Mouse (Mus musculus) forebrain, embryonic 15.5 days (tissue): ENCODE measurements around the gene Mrpl10. TPM values are rescaled to one million over a fixed set of nuclear protein-coding genes. Genes with fewer than 3 reads are reported as not detected.

Experiments
- ATAC-seq: fragments of 200-750 bp; cut with Nextera tagmentation; replicated peaks from 2 replicates; pipeline ENCODE4 v1.8.0; 2017; ENCODE audit warnings: mild to moderate bottlenecking, moderate TSS enrichment, moderate library complexity
- H3K27ac ChIP-seq: fragments of 300-500 bp; sonication (generic); replicated peaks from 2 replicates; pipeline ENCODE4 v1.5.1; 2015; ENCODE audit warnings: mild to moderate bottlenecking, inconsistent platforms
- H3K27me3 ChIP-seq: fragments of 300-500 bp; sonication (generic); 2 replicates; pipeline ENCODE4 v1.6.1; 2015; ENCODE audit warnings: inconsistent platforms
- H3K36me3 ChIP-seq: fragments of 300-500 bp; sonication (generic); 2 replicates; pipeline ENCODE4 v1.6.1; 2015; ENCODE audit warnings: mild to moderate bottlenecking, inconsistent platforms
- H3K4me1 ChIP-seq: fragments of 300-500 bp; sonication (generic); 2 replicates; pipeline ENCODE4 v1.6.1; 2015; ENCODE audit warnings: inconsistent platforms
- H3K4me2 ChIP-seq: fragments of 300-500 bp; sonication (generic); replicated peaks from 2 replicates; pipeline ENCODE4 v1.6.1; 2015; ENCODE audit warnings: mild to moderate bottlenecking, inconsistent platforms
- H3K4me3 ChIP-seq: fragments of 300-500 bp; sonication (generic); 2 replicates; pipeline ENCODE4 v1.5.1; 2015; ENCODE audit warnings: mild to moderate bottlenecking, inconsistent platforms
- H3K9ac ChIP-seq: fragments of 300-500 bp; sonication (generic); replicated peaks from 2 replicates; pipeline ENCODE4 v1.6.1; 2015; ENCODE audit warnings: mild to moderate bottlenecking, inconsistent platforms
- H3K9me3 ChIP-seq: fragments of 300-500 bp; sonication (generic); 2 replicates; pipeline ENCODE4 v1.6.1; 2016; ENCODE audit warnings: inconsistent platforms
- WGBS: fragments of 180-500 bp; shearing (Covaris S2); methylation state at CpG from one replicate; pipeline ENCODE4 v1.1.7; 2015; ENCODE audit warnings: mixed read lengths; 5-methylcytosine and 5-hydroxymethylcytosine counted together
- polyA plus RNA-seq: library from polyadenylated mRNA; unstranded; fragments of >200 nt; fragmentation: Nextera tagmentation; extraction: Ambion mirVana; gene quantifications from 2 replicates; pipeline ENCODE4 v1.2.1, GENCODE M21; 2015

The Mrpl10 gene
- polyA plus RNA-seq, 1 experiment from 2014 or later: 57.0 TPM

DNA sequence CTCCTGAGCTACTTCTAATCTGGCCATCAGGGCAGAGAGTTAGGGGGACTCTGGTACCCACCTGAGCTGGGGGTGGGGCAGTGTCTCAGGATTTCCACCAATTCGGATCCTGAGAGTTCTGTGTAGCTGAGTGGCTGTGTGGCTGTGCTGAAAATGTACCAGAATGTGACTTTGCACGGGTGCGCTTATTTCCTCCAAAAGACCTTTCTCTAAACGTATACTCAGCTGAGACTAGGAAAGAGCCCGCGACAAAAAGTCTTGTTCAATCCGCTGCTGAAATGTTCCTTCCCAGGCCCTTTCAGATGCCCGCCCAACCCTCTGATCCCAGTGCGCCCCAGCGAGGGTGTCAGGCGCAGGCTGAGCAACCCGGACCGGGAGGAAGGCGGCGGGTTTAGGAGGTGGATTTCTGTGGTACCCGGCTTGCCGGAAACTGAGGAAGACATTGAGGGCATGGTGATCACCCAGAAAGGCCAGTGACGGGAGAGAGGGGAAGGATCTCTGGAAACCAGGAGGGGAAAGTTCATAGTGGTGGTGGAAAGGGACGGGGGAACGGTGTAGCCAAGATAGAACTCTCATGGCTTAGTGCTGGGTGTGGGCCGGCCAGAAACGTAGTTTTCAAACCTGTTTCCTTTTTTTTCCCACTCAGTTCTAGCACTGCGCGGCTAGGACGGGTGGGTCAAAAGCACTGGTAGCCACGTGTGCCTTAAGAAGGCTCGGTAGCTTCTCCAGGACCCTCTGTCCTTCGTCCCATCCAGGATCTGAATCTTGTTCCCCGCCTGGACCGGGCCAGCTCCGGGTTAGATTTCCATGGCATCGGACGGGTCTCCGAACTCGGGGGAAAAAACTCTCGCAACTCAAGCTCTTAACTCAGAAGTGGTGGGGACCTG lies 23.4 kb upstream of the Mrpl10 start:
- WGBS: 2% methylated on average over 36 of the region's 36 CpGs
- Histone ChIP-seq H3K27me3 (peaks cover 76% of the 10 kb centered on the region), H3K9me3 (no peaks in the 10 kb centered on the region), H3K4me1 (peaks cover 24% of the 10 kb centered on the region), H3K27ac (no peak overlapping the region), H3K4me2 (no peak overlapping the region), H3K4me3 (0 out of 2 replicates have a peak overlapping the region, but pooled peaks have one; percentile 25), H3K9ac (no peak overlapping the region), H3K36me3 (no peaks in the 10 kb centered on the region)
- ATAC-seq: no peak

- 1% methylated on average over 53 of the region's 68 CpGs for WGBS
- H3K9ac ChIP-seq: no peak overlapping the region
These were observed 22.6 kb upstream of the Mrpl10 start for GRCm38 (mm10) chr11:97018583-97019344.

GRCm38 (mm10) chr11:97019345-97019708 lies 22.0 kb upstream of the Mrpl10 start:
- Histone ChIP-seq H3K9ac (no peak overlapping the region), H3K9me3 (no peaks in the 10 kb centered on the region), H3K4me3 (no peak overlapping the region), H3K4me2 (no peak overlapping the region), H3K4me1 (peaks cover 24% of the 10 kb centered on the region), H3K27ac (no peak overlapping the region), H3K27me3 (peaks cover 85% of the 10 kb centered on the region), H3K36me3 (no peaks in the 10 kb centered on the region)
- 4% methylated on average over 13 of the region's 13 CpGs for WGBS
- no peak for ATAC-seq

More at GRCm38 (mm10) chr11:97018583-97019344, 22.6 kb upstream of the Mrpl10 start:
- no peaks in the 10 kb centered on the region for H3K36me3 ChIP-seq
- no peak for ATAC-seq
- peaks cover 24% of the 10 kb centered on the region for H3K4me1 ChIP-seq
- H3K4me2 ChIP-seq: peak overlapping the region; percentile 32
- H3K27me3 ChIP-seq: peaks cover 84% of the 10 kb centered on the region
- peak overlapping the region; percentile 25; the same call in 1 of the 2 replicates for H3K4me3 ChIP-seq
- no peak overlapping the region for H3K27ac ChIP-seq
- no peaks in the 10 kb centered on the region for H3K9me3 ChIP-seq

- 0 out of 2 replicates have a peak, but pooled peaks have one; percentile 9 for ATAC-seq
- Histone ChIP-seq H3K9me3 (no peaks in the 10 kb centered on the region), H3K27me3 (peaks cover 88% of the 10 kb centered on the region), H3K27ac (no peak overlapping the region), H3K4me1 (peaks cover 30% of the 10 kb centered on the region), H3K4me2 (peak overlapping the region; percentile 73), H3K36me3 (no peaks in the 10 kb centered on the region), H3K9ac (no peak overlapping the region), H3K4me3 (peak overlapping the region; percentile 49)
- 1% methylated on average over 27 of the region's 27 CpGs for WGBS
These were observed 20.1 kb upstream of the Mrpl10 start for GRCm38 (mm10) chr11:97021121-97021765.

DNA sequence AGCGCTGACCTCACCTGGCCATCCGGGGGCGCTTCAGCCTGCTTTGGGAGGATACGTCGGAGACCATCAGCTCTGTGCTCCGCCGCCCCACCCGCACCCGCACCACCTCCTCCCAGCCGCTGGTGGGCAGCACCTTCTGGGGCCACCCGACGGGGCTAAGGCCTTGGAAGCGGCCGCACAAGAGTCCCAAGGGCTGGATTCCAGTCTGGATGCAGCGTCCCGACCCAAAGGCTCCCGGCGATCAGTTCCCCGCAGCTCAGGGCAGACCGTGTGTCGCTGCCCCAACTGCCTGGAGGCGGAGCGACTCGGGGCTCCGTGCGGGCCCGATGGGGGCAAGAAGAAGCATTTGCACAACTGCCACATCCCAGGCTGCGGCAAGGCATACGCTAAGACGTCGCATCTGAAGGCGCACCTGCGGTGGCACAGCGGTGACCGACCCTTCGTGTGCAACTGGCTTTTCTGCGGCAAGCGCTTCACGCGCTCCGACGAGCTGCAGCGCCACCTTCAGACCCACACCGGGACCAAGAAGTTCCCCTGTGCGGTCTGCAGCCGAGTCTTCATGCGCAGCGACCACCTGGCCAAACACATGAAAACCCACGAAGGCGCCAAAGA lies 19.4 kb upstream of the Mrpl10 start:
- Histone ChIP-seq H3K27ac (no peak overlapping the region), H3K9me3 (no peaks in the 10 kb centered on the region), H3K4me3 (peak overlapping the region; percentile 49), H3K36me3 (no peaks in the 10 kb centered on the region), H3K4me2 (peak overlapping the region; percentile 73), H3K27me3 (peaks cover 81% of the 10 kb centered on the region), H3K4me1 (peaks cover 30% of the 10 kb centered on the region), H3K9ac (peak overlapping the region; percentile 48)
- ATAC-seq: peak; percentile 55
- under 1% methylated on average over 50 of the region's 50 CpGs for WGBS

GRCm38 (mm10) chr11:97024977-97025376 lies 16.4 kb upstream of the Mrpl10 start:
- no peak overlapping the region for H3K9ac ChIP-seq
- no peak overlapping the region for H3K4me2 ChIP-seq
- H3K4me1 ChIP-seq: peaks cover 28% of the 10 kb centered on the region
- H3K9me3 ChIP-seq: no peaks in the 10 kb centered on the region
- H3K4me3 ChIP-seq: no peak overlapping the region
- no peak overlapping the region for H3K27ac ChIP-seq
- no peaks in the 10 kb centered on the region for H3K36me3 ChIP-seq
- no peak for ATAC-seq
- 19% methylated on average over 10 of the region's 10 CpGs for WGBS
- H3K27me3 ChIP-seq: peaks cover 59% of the 10 kb centered on the region

- Histone ChIP-seq H3K36me3 (no peaks in the 10 kb centered on the region), H3K9ac (peak overlapping the region; percentile 40), H3K27ac (no peak overlapping the region; the same call in 1 of the 2 replicates), H3K4me3 (peak overlapping the region; percentile 23), H3K27me3 (peaks cover 50% of the 10 kb centered on the region), H3K9me3 (no peaks in the 10 kb centered on the region), H3K4me2 (peak overlapping the region; percentile 38), H3K4me1 (peaks cover 36% of the 10 kb centered on the region)
- WGBS: 3% methylated on average over 17 of the region's 17 CpGs
- peak; percentile 11; the same call in 1 of the 2 replicates for ATAC-seq
These were observed 15.5 kb upstream of the Mrpl10 start for GRCm38 (mm10) chr11:97025721-97026344.

DNA sequence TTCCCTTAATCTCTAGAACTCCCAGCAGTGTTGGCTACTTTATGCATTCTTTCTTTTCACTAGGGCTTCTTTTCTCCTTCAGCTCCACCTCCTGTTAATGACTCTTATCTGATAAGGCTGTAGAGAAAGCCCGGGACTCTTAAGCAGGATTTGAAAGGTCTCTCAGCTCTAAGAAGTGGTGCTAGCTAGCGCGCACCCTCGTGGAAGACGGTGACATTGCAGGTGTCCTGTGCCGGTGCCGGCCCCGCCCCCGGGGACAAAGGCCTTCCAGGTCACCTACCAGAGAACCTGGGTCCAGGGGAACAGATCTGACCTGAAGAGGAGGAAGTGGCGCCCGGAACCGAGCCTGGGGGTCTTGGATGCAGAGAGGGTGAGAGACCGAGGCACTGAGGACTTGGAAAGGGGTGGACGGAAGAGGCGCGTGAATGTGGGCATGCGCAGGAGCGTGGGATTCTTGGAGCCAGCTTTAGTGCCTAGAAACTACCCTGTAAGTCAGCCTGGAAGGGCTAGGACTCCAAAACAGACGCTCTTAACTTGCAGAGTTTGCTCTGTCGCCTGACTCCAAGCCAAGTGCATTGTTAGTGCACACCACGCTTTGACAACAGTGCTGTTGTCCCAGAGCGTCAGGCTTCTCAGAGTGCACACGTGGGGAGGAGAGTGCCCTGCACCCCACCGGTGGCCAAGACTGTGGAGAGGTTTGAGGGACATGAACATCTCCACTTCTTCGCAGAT lies 11.5 kb upstream of the Mrpl10 start, which contains the start of gene Scrn2:
Gene Scrn2 (plus strand): TSS at position 253 of the 732 bp plus-strand sequence.
- ATAC-seq: peak; percentile 82

GRCm38 (mm10) chr11:97030426-97030825 lies 10.9 kb upstream of the Mrpl10 start:
- no peaks in the 10 kb centered on the region for H3K36me3 ChIP-seq
- no peak for ATAC-seq
- H3K4me1 ChIP-seq: peaks cover 22% of the 10 kb centered on the region
- H3K27ac ChIP-seq: no peak overlapping the region
- H3K9me3 ChIP-seq: no peaks in the 10 kb centered on the region
- 18% methylated on average over 15 of the region's 15 CpGs for WGBS
- peak overlapping the region; percentile 66 for H3K4me2 ChIP-seq
- H3K9ac ChIP-seq: peak overlapping the region; percentile 71
- H3K4me3 ChIP-seq: peak overlapping the region; percentile 64
- H3K27me3 ChIP-seq: peaks cover 4% of the 10 kb centered on the region; the same call in 1 of the 2 replicates

More for the DNA sequence above, 11.5 kb upstream of the Mrpl10 start, which contains the start of gene Scrn2:
- 0% methylated on average over 25 of the region's 25 CpGs for WGBS
- H3K9ac ChIP-seq: peak within 1 kb of the TSS; percentile 71
- peak within 1 kb of the TSS; percentile 66 for H3K4me2 ChIP-seq
- peak within 1 kb of the TSS; percentile 63 for H3K27ac ChIP-seq
- H3K36me3 ChIP-seq: no peaks in the 10 kb centered on the region
- no peaks in the 10 kb centered on the region for H3K9me3 ChIP-seq
- peak within 1 kb of the TSS; percentile 64 for H3K4me3 ChIP-seq
- peaks cover 10% of the 10 kb centered on the region; the same call in 1 of the 2 replicates for H3K27me3 ChIP-seq
- H3K4me1 ChIP-seq: peaks cover 22% of the 10 kb centered on the region

GRCm38 (mm10) chr11:97031977-97032376 lies 9.4 kb upstream of the Mrpl10 start:
- peaks cover 16% of the 10 kb centered on the region for H3K4me1 ChIP-seq
- no peak overlapping the region for H3K27ac ChIP-seq
- no peaks in the 10 kb centered on the region for H3K27me3 ChIP-seq
- no peak overlapping the region for H3K4me3 ChIP-seq
- ATAC-seq: no peak
- H3K36me3 ChIP-seq: no peaks in the 10 kb centered on the region
- H3K4me2 ChIP-seq: no peak overlapping the region
- H3K9me3 ChIP-seq: no peaks in the 10 kb centered on the region
- H3K9ac ChIP-seq: no peak overlapping the region
- WGBS: 87% methylated on average over 12 of the region's 12 CpGs
